Mouse (Mus musculus) thymus, postnatal 25 days (tissue): ENCODE results near the gene AB124611.
A peak's percentile ranks its signal among the peaks of the same experiment; 100 is the strongest.
"Not testable (repeated sequence)": the region's sequence is repeated elsewhere in the genome, so short reads cannot be mapped to it uniquely, and the experiment has no call there.

Source experiments
- DNase-seq: peaks from one replicate; pipeline ENCODE4 v3.0.0; 2022

Gene AB124611

GRCm38 (mm10) chr9:21525142-21525936, 637 bp upstream of the AB124611 start:
- peak; percentile 19 for DNase-seq

GRCm38 (mm10) chr9:21526634-21526944, 613 bp downstream of the AB124611 start:
- DNase-seq = no peak

- no peak for DNase-seq
Observed at GRCm38 (mm10) chr9:21527100-21527801, 1.3 kb downstream of the AB124611 start.

- DNase-seq = no peak
Observed at GRCm38 (mm10) chr9:21527917-21528324, 1.9 kb downstream of the AB124611 start.

- no peak for DNase-seq
Observed at GRCm38 (mm10) chr9:21536501-21536900, 10.5 kb downstream of the AB124611 start.

GRCm38 (mm10) chr9:21537009-21537408, 11.0 kb downstream of the AB124611 start:
- DNase-seq = no peak

- DNase-seq = no peak
Observed at GRCm38 (mm10) chr9:21539981-21540753, 14.2 kb downstream of the AB124611 start.

- not testable (repeated sequence) for DNase-seq
Observed at GRCm38 (mm10) chr9:21542001-21542400, 16.0 kb downstream of the AB124611 start.

- DNase-seq = no peak
Observed at GRCm38 (mm10) chr9:21545351-21545915, 19.5 kb downstream of the AB124611 start.

- peak; percentile 100 for DNase-seq
Observed at GRCm38 (mm10) chr9:21545916-21546788, 20.2 kb downstream of the AB124611 start.

GRCm38 (mm10) chr9:21546789-21547074, 20.8 kb downstream of the AB124611 start, which contains the start of gene Carm1:
Carm1 (plus strand) TSS chr9:21546894.
- no peak for DNase-seq

- DNase-seq = no peak
Observed at GRCm38 (mm10) chr9:21547075-21547941, 21.3 kb downstream of the AB124611 start.

- DNase-seq = no peak
Observed at GRCm38 (mm10) chr9:21551049-21551448, 25.1 kb downstream of the AB124611 start.

- no peak for DNase-seq
Observed at GRCm38 (mm10) chr9:21553607-21554273, 27.8 kb downstream of the AB124611 start.

GRCm38 (mm10) chr9:21555198-21555742, 29.3 kb downstream of the AB124611 start:
- DNase-seq = no peak

GRCm38 (mm10) chr9:21556996-21557395, 31.0 kb downstream of the AB124611 start:
- no peak for DNase-seq

- no peak for DNase-seq
Observed at GRCm38 (mm10) chr9:21557556-21557955, 31.6 kb downstream of the AB124611 start.

- no peak for DNase-seq
Observed at GRCm38 (mm10) chr9:21558366-21558765, 32.4 kb downstream of the AB124611 start.

GRCm38 (mm10) chr9:21559151-21559550, 33.2 kb downstream of the AB124611 start:
- DNase-seq = no peak

- no peak for DNase-seq
Observed at GRCm38 (mm10) chr9:21564420-21564819, 38.4 kb downstream of the AB124611 start.
